ENCODE assay signal across 8 mouse cellular contexts in genomic region chr11:3132001-3132400, GRCm38 (mm10).
A peak's percentile ranks its signal among the peaks of the same experiment; 100 is the strongest.
DNase-seq lines count a peak whose midpoint lies in the region; ATAC-seq lines count a peak whose summit lies in the region.
"Not testable (repeated sequence)": the region's sequence is repeated elsewhere in the genome, so short reads cannot be mapped to it uniquely, and the experiment has no call there.

No protein-coding gene starts in this region.

- WGBS in intestine, embryonic 16.5 days, result 93% methylated on average over 8 of the region's 10 CpGs

- H3K27ac ChIP-seq in intestine, embryonic 16.5 days (ENCODE audit: low read length), result not testable (repeated sequence)

- intact Hi-C loops in left cerebral cortex, postnatal 10 days (cut with DNase I), result not testable (repeated sequence)

- not testable (repeated sequence) for H3K9me3 ChIP-seq in intestine, embryonic 16.5 days (ENCODE audit: control insufficient read depth, low read length)

- peak; percentile 70 for DNase-seq in adrenal gland, adult 2 months
- peak; percentile 67 to 75 for DNase-seq in heart, adult 18-20 months
- peak; percentile 75 to 93 for DNase-seq in left cerebral cortex, postnatal 10 days (ENCODE audit: extremely low spot score in 1 of 2, low spot score in 2 of 2)
- peak; percentile 57 for DNase-seq in lung, postnatal 14 days
- peak; percentile 69 for DNase-seq in right cerebral cortex, adult 18-20 months
- peak; percentile 99 for DNase-seq in urinary bladder, adult 2 months (ENCODE audit: low spot score)

- not testable (repeated sequence) for H3K36me3 ChIP-seq in intestine, embryonic 16.5 days (ENCODE audit: control insufficient read depth, insufficient read depth, low read length)

- not testable (repeated sequence) for H3K4me1 ChIP-seq in intestine, embryonic 16.5 days (ENCODE audit: control insufficient read depth, insufficient read depth, low read length)

- not testable (repeated sequence) for H3K4me3 ChIP-seq in intestine, embryonic 16.5 days (ENCODE audit: low read length)

- H3K9ac ChIP-seq in intestine, embryonic 16.5 days (ENCODE audit: low read depth, low read length), result not testable (repeated sequence)

- peak; percentile 3; the same call in 1 of the 2 replicates for ATAC-seq in erythroblast, adult 5-6 weeks (replicated peaks; ENCODE audit: low FRiP score, poor library complexity, severe bottlenecking)
- ATAC-seq in intestine, embryonic 16.5 days, result peak; percentile 15

- not testable (repeated sequence) for H3K4me2 ChIP-seq in intestine, embryonic 16.5 days (ENCODE audit: low read depth, low read length)

- H3K27me3 ChIP-seq in intestine, embryonic 16.5 days (replicated peaks; ENCODE audit: control insufficient read depth, insufficient read depth, low read length), result not testable (repeated sequence)
